ENCODE assay signal across 17 mouse cellular contexts in genomic region chr17:5064777-5065176, GRCm38 (mm10).
A peak's percentile ranks its signal among the peaks of the same experiment; 100 is the strongest.
DNase-seq lines count a peak whose midpoint lies in the region; ATAC-seq and TF ChIP-seq lines count a peak whose summit lies in the region.
"Had no signal": no experiment of that assay in that cellular context is flagged by ENCODE, and none has a peak within 500 bp of the region (broad histone marks: within the 10 kb centered on the region; RNA-seq: fewer than 3 reads in every experiment).

No protein-coding gene starts in this region.

- no peaks in the 10 kb centered on the region for H3K36me3 ChIP-seq in liver, embryonic 14.5 days (replicated peaks; ENCODE audit: control insufficient read depth, insufficient read depth, low read depth)
- H3K36me3 ChIP-seq: limb, embryonic 10.5 days; midbrain, embryonic 10.5 days had no signal

- TF ChIP-seq CTCF in gastrocnemius, adult 2 months (IDR thresholded peaks at IDR 0.05), result peak; percentile 6; the same call in 1 of the 2 replicates
- TF ChIP-seq CTCF in liver, embryonic 14.5 days (IDR thresholded peaks at IDR 0.05; ENCODE audit: low read depth), result peak; percentile 77

- WGBS in liver, embryonic 14.5 days (ENCODE audit: insufficient replicate concordance), result 63% methylated on average over 6 of the region's 6 CpGs

- H3K27me3 ChIP-seq in liver, embryonic 14.5 days (ENCODE audit: control insufficient read depth, insufficient read depth, low read length), result no peaks in the 10 kb centered on the region

- 0 out of 2 replicates have a peak, but pooled peaks have one; percentile 31 for ATAC-seq in liver, embryonic 14.5 days (ENCODE audit: insufficient read depth)

- TF ChIP-seq EP300 in liver, embryonic 14.5 days (IDR thresholded peaks at IDR 0.05; ENCODE audit: low read depth), result no peak

- no peak overlapping the region for H3K4me2 ChIP-seq in liver, embryonic 14.5 days (ENCODE audit: low read depth)

- no peaks in the 10 kb centered on the region for H3K9me3 ChIP-seq in liver, embryonic 14.5 days (ENCODE audit: control insufficient read depth, low read length)
- H3K9me3 ChIP-seq: limb, embryonic 10.5 days; midbrain, embryonic 10.5 days had no signal

- intact Hi-C loops in gastrocnemius, adult 2 months (cut with DNase I), result no loop called here
- intact Hi-C loops in gastrocnemius, postnatal 14 days (cut with DNase I; ENCODE audit: low total_unique reads), result no loop called here
- intact Hi-C loops in left cerebral cortex, postnatal 4 days (cut with DNase I), result no loop called here
- intact Hi-C loops in left cerebral cortex, postnatal 14 days (cut with DNase I), result no loop called here

- no peak overlapping the region for H3K27ac ChIP-seq in gastrocnemius, adult 2 months
- no peak overlapping the region for H3K27ac ChIP-seq in liver, embryonic 14.5 days
- H3K27ac ChIP-seq: limb, embryonic 10.5 days; midbrain, embryonic 10.5 days had no signal

- no peak for DNase-seq in gastrocnemius, adult 2 months
- DNase-seq in gastrocnemius, postnatal 14 days, result no peak
- peak; percentile 41 for DNase-seq in left cerebral cortex, postnatal 4 days
- DNase-seq in left cerebral cortex, postnatal 14 days (ENCODE audit: low spot score in 2 of 2), result no peak
- peak; percentile 26 for DNase-seq in ES-CJ7 (ENCODE audit: low read depth, low spot score)
- DNase-seq in liver, embryonic 14.5 days (ENCODE audit: low read depth in 3 of 3, low spot score in 3 of 3), result no peak
- DNase-seq in right cerebral cortex, adult 2 months (ENCODE audit: low spot score in 2 of 2), result no peak
- DNase-seq in ovary, adult 18-20 months (ENCODE audit: low spot score), result no peak
- DNase-seq: adrenal gland, postnatal 10 days; embryo, embryonic 11 days; gastrocnemius, postnatal 25 days; kidney, postnatal 25 days; lung, postnatal 14 days; thymus, postnatal 36 days had no signal

- no peak overlapping the region for H3K4me3 ChIP-seq in gastrocnemius, adult 2 months
- H3K4me3 ChIP-seq in liver, embryonic 14.5 days (ENCODE audit: insufficient read depth in 1 of 2, low read depth in 2 of 2, low read length in 2 of 2), result no peak overlapping the region
- H3K4me3 ChIP-seq: erythroblast, embryonic 14.5 days; limb, embryonic 10.5 days; midbrain, embryonic 10.5 days had no signal

- H3K9ac ChIP-seq in liver, embryonic 14.5 days (replicated peaks), result no peak overlapping the region

- peaks cover 4 to 22% of the 10 kb centered on the region in 2 experiments; a peak in 3 of 4 replicates for H3K4me1 ChIP-seq in liver, embryonic 14.5 days (replicated peaks; ENCODE audit: control insufficient read depth in 2 of 2, insufficient read depth in 2 of 2, low read length in 1 of 2)

Comparison
In these comparisons a context has a peak if more than half of its experiments do, and no peak if none do; other contexts are left out.
1. DNase-seq: peak in left cerebral cortex, postnatal 4 days (single experiment) and ES-CJ7 (single experiment); none in gastrocnemius, adult 2 months (single experiment), gastrocnemius, postnatal 14 days (single experiment), left cerebral cortex, postnatal 14 days (0 of 2), liver, embryonic 14.5 days (0 of 3), right cerebral cortex, adult 2 months (0 of 2) and ovary, adult 18-20 months (single experiment).